Mouse (Mus musculus) thymus, adult 2 months (tissue): Measurements from ENCODE around the gene Hes1. TPM values are rescaled to one million over a fixed set of nuclear protein-coding genes. Genes with fewer than 3 reads are reported as not detected.

Experiments
- DNase-seq: peaks from one replicate; pipeline ENCODE4 v3.0.0; 2021
- H3K27ac ChIP-seq: fragments of 200-500 bp; 2 replicates; pipeline ENCODE4 v1.5.1; 2012; ENCODE audit warnings: low read length, control low read depth; ENCODE audit not compliant: control insufficient read depth, insufficient read depth
- H3K27me3 ChIP-seq: fragments of 200-500 bp; 2 replicates; pipeline ENCODE4 v1.6.1; 2012; ENCODE audit warnings: mild to moderate bottlenecking, low read length, moderate library complexity, mixed read lengths; ENCODE audit not compliant: control insufficient read depth, insufficient read depth
- H3K36me3 ChIP-seq: fragments of 200-500 bp; 2 replicates; pipeline ENCODE4 v1.6.1; 2012; ENCODE audit warnings: mild to moderate bottlenecking, low read length, moderate library complexity; ENCODE audit not compliant: control insufficient read depth, insufficient read depth
- H3K4me1 ChIP-seq: fragments of 200-500 bp; replicated peaks from 2 replicates; pipeline ENCODE4 v1.6.1; 2012; ENCODE audit warnings: low read length; ENCODE audit not compliant: control insufficient read depth, insufficient read depth
- H3K4me3 ChIP-seq: fragments of 200-500 bp; 2 replicates; pipeline ENCODE4 v1.5.1; 2012; ENCODE audit warnings: mild to moderate bottlenecking, low read length, control low read depth, moderate library complexity; ENCODE audit not compliant: control insufficient read depth, insufficient read depth
- CTCF ChIP-seq: fragments of 200-500 bp; IDR thresholded peaks from 2 replicates; pipeline ENCODE4 v1.5.1; 2012; ENCODE audit warnings: mild to moderate bottlenecking, control low read depth, low read length, moderate library complexity, borderline replicate concordance; ENCODE audit not compliant: control insufficient read depth, poor library complexity, insufficient read depth; ENCODE audit errors: extremely low read depth
- POLR2A ChIP-seq: fragments of 200-500 bp; IDR thresholded peaks from 2 replicates; pipeline ENCODE4 v1.6.1; 2012; ENCODE audit warnings: mild to moderate bottlenecking, low read length, control low read depth, moderate library complexity; ENCODE audit not compliant: control insufficient read depth, poor library complexity, insufficient read depth; ENCODE audit errors: extremely low read depth
- WGBS: fragments of 180-500 bp; shearing (Covaris S2); methylation state at CpG from one replicate; pipeline ENCODE4 v1.1.7; 2018; 5-methylcytosine and 5-hydroxymethylcytosine counted together
- polyA plus RNA-seq: library from polyadenylated mRNA; depleted of rRNA; stranded (reverse); fragments of >200 nt; gene quantifications from 2 replicates; pipeline ENCODE4 v1.2.3, GENCODE M21; 2012

The Hes1 gene
- polyA plus RNA-seq, 1 experiment: 33.4 TPM

GRCm38 (mm10) chr16:30034979-30035440 lies 29.2 kb upstream of the Hes1 start:
- Histone ChIP-seq H3K27me3 (no peaks in the 10 kb centered on the region), H3K36me3 (no peaks in the 10 kb centered on the region), H3K27ac (no peak overlapping the region), H3K4me1 (peaks cover 7% of the 10 kb centered on the region), H3K4me3 (no peak overlapping the region)
- no peak for DNase-seq
- TF ChIP-seq POLR2A (no peak), CTCF (no peak)
- WGBS: 58% methylated on average over 5 of the region's 5 CpGs

- Histone ChIP-seq H3K27ac (no peak overlapping the region), H3K4me1 (peaks cover 7% of the 10 kb centered on the region), H3K36me3 (no peaks in the 10 kb centered on the region), H3K27me3 (no peaks in the 10 kb centered on the region), H3K4me3 (no peak overlapping the region)
- DNase-seq: no peak
- WGBS: 89% methylated on average over 3 of the region's 3 CpGs
- no peak for TF ChIP-seq POLR2A
Measured at GRCm38 (mm10) chr16:30036104-30036503, 28.1 kb upstream of the Hes1 start.

- peaks cover 7% of the 10 kb centered on the region for H3K4me1 ChIP-seq
- H3K27ac ChIP-seq: no peak overlapping the region
- no peaks in the 10 kb centered on the region for H3K36me3 ChIP-seq
- no peaks in the 10 kb centered on the region for H3K27me3 ChIP-seq
- peak; percentile 46 for DNase-seq
- H3K4me3 ChIP-seq: no peak overlapping the region
- WGBS: 35% methylated on average over 15 of the region's 17 CpGs
- TF ChIP-seq CTCF (no peak), POLR2A (no peak)
Measured at GRCm38 (mm10) chr16:30038663-30039593, 25.3 kb upstream of the Hes1 start.

GRCm38 (mm10) chr16:30039841-30040240 lies 24.3 kb upstream of the Hes1 start:
- no peak for TF ChIP-seq POLR2A
- no peak for TF ChIP-seq CTCF
- H3K36me3 ChIP-seq: no peaks in the 10 kb centered on the region
- H3K27me3 ChIP-seq: no peaks in the 10 kb centered on the region
- no peak for DNase-seq
- H3K4me1 ChIP-seq: peaks cover 4% of the 10 kb centered on the region
- 84% methylated on average over 2 of the region's 2 CpGs for WGBS
- H3K27ac ChIP-seq: no peak overlapping the region
- no peak overlapping the region for H3K4me3 ChIP-seq

- no peaks in the 10 kb centered on the region for H3K27me3 ChIP-seq
- 92% methylated on average over 4 of the region's 4 CpGs for WGBS
- no peaks in the 10 kb centered on the region for H3K36me3 ChIP-seq
Measured at GRCm38 (mm10) chr16:30042859-30043258, 21.3 kb upstream of the Hes1 start.

DNA sequence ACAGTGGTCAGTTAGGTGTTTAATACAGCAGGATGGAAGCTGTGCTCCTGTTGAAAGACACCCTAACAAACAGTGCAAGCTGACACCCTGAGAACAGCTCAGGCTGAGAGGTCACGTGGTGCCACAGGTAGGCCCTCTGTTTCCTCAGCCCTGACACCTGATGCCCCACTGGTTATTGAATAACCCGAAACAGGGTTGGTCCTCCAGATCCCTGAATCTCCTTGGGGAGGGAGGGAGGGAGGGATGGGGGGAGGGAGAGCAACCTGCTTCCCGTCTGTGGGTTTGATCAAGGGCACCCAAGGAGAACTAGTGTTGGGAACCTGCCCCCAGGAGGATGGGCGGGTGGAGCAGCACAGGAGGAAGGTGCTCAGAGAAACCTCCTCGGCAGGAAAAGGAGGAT lies 18.6 kb upstream of the Hes1 start:
- DNase-seq: no peak
- Histone ChIP-seq H3K36me3 (no peaks in the 10 kb centered on the region), H3K4me3 (no peak overlapping the region), H3K27me3 (no peaks in the 10 kb centered on the region), H3K4me1 (no peaks in the 10 kb centered on the region), H3K27ac (no peak overlapping the region)
- TF ChIP-seq CTCF (no peak), POLR2A (no peak)
- 67% methylated on average over 5 of the region's 5 CpGs for WGBS

More at GRCm38 (mm10) chr16:30042859-30043258, 21.3 kb upstream of the Hes1 start:
- no peak for DNase-seq
- H3K4me1 ChIP-seq: peaks cover 4% of the 10 kb centered on the region
- no peak overlapping the region for H3K4me3 ChIP-seq
- no peak overlapping the region for H3K27ac ChIP-seq
- TF ChIP-seq CTCF (no peak), POLR2A (no peak)
